Mouse (Mus musculus): ENCODE measurements around the gene Gosr1. TPM values are rescaled to one million over a fixed set of nuclear protein-coding genes. Genes with fewer than 3 reads are reported as not detected.
A peak's percentile ranks its signal among the peaks of the same experiment; 100 is the strongest.
"Not testable (repeated sequence)": the region's sequence is repeated elsewhere in the genome, so short reads cannot be mapped to it uniquely, and the experiment has no call there.

Gosr1 gene
- total RNA-seq, 2 experiments from 2014 or later, result 53.4 to 54.7 TPM

DNA sequence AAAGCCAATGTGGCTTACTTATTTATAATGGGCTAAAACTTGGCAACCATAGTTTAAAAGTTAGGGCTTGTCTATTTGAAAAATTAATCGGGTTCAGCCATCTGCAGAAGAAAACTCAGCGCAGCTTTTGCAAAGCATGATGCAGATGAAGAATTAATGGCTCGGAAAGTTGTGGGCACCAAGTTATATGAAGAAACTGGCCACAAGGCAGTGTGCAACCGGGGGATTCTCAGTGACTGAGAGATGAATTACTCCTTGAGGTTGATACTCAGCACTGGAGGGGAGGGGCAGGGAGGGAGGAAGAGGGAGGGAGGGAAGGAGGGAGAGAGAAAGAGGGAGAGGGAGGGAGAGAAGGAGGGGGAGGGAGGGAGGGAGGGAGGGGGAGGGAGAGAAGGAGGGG is 46.4 kb downstream of the Gosr1 start:
- TF ChIP-seq CTCF (conservative IDR thresholded peaks at IDR 0.05), result no peak
- peak in 1 of 2 experiments; percentile 9 for DNase-seq (ENCODE audit: low spot score in 2 of 2)
- H3K4me3 ChIP-seq, result no peak overlapping the region
- H3K27ac ChIP-seq, result no peak overlapping the region

DNA sequence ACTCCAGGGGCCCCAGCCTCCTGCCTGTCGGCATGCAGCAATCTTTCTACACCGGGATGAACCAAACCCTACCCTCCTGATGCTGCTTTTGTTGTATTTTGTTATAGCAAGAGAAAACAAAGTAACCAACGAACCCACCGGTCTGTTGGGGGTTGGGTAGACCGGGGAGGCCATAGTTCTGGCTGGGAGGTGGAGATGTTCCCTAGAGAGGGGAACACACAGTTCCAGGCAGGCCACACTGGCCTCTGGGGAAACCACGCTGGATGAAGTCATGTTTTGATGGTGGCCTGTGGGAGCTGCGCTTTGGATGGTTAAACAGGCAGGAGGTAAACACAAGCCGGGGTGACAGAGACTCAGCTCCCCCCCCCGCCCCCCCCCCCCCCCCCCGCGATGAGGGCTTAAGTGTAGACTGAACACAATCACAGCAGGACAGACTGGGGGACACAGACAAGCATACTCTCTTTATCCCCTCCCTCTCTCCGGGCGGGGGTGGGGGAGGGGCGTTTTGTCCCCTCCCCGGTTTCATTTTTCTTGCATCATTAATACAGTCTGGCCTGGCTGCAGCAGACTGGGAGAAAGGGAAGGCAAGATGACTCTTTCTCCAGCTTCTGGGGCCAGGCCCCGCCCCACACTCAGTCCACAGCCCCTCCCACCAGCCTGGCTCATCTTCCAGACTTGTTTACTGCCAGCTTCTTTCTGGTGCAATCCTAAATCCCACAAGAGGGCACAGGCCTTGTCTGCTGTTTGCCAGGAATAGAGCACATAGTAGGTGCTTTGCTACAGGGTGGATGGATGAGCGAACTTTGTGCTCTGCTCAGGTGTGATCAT is 53.5 kb downstream of the Gosr1 start:
- no peak for DNase-seq (ENCODE audit: low spot score in 2 of 2)
- Histone ChIP-seq H3K4me3 (no peak overlapping the region), H3K27ac (no peak overlapping the region)
- no peak for TF ChIP-seq CTCF (conservative IDR thresholded peaks at IDR 0.05)

DNA sequence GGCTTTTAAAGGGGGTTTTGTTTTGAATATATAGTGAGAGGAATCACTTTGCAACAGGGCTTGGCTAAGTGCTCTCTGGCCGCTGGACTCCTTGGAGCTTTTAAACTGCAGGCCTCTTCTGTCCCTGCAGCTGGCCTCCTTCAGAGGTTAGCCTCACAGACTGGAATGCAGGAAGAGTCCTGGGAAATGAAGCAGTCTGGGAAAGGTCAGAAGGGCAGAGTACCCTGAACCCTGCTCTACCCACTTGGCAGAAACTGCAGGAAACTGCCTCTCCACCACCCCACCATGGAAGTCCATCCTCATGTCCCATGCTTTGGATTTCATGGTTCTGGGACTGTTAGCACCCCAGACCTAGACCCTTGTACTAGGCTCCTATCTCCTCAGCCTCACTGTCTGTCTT is 54.5 kb downstream of the Gosr1 start:
- no peak for TF ChIP-seq CTCF (conservative IDR thresholded peaks at IDR 0.05)
- DNase-seq (ENCODE audit: low spot score in 2 of 2), result no peak
- Histone ChIP-seq H3K27ac (no peak overlapping the region), H3K4me3 (no peak overlapping the region)

DNA sequence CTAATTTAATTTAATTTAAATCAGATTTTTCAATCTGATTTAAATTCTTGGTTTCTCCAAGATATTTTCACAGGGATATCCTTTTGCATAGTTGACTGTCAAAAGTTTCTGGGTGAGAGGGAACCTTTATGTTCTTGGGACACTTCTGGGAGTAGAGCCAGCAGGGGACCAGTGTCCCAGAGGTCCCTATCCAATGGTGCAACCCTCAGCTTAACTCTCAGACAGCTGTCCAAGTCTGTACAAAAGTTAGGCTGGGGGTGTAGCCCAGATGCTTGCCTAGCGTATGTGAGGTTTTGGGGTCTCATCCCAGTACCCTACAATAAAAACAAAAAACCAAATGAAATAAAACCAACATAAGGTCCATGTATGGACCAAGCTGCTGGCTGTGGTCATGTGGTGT is 55.3 kb downstream of the Gosr1 start:
- no peak overlapping the region for H3K4me3 ChIP-seq
- DNase-seq (ENCODE audit: low spot score in 2 of 2), result no peak

DNA sequence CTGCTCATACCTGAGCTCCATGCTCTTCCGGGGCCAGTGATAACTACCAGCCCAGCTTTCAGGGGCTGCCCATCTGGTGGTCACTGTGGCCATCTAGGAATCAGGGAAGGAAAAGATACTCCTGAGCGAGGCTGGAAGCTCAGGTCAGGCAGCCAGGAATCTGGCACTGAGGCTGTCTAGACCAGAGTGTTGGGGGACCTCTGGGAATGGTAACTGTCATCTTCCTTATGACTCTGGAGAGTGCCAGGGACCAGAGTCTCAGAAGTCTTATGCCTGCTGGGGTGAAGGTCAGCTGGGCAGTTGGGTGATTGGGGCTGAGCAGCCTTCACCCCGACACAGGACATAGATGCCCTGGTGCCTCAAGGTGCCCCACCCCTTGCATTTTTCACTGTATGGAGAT is 55.7 kb downstream of the Gosr1 start:
- no peak for TF ChIP-seq CTCF (conservative IDR thresholded peaks at IDR 0.05)
- no peak overlapping the region for H3K27ac ChIP-seq
- no peak for DNase-seq (ENCODE audit: low spot score in 2 of 2)
- no peak overlapping the region for H3K4me3 ChIP-seq

More for the DNA sequence above, 55.3 kb downstream of the Gosr1 start:
- no peak for TF ChIP-seq CTCF (conservative IDR thresholded peaks at IDR 0.05)
- H3K27ac ChIP-seq, result no peak overlapping the region

DNA sequence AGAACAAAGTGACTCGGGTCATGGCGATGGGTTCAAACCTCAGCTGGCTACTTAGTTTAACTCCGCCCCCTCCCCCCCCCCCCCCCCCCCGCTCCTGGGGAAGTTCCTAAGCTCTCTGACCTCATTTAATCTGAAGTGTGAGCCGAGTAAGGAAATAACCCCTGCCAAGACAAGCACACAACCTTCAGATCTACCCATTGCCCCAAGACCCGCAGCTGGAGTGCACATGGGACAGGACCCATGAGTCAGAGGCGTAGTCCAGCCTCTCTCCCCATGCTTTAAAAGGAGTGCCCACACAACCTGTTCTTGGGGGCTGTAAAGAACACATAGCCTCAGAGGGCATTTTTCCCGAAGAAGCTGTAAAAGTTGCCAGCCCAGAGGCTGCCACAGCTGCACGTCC is 63.8 kb downstream of the Gosr1 start:
- no peak for TF ChIP-seq CTCF (conservative IDR thresholded peaks at IDR 0.05)
- no peak for DNase-seq (ENCODE audit: low spot score in 2 of 2)

DNA sequence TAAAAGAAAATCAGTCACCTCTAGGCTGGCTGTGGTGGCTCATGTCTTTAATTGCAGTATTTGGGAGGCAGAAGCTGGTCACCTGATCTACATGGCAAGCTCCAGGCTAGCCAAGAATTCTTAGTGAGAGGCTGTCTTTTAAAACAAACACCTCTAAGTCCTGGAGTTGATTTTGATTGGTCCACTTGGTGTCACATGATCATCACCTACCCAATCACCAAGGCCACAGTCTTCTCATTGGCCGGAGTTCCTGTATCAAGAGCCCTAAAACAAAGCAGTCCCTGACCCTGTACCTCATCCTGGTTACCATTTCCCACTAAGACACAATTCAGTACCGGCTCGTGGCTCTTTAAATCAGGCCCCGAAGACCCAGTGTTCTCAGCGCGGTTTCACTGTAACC is 67.6 kb downstream of the Gosr1 start:
- TF ChIP-seq CTCF (conservative IDR thresholded peaks at IDR 0.05), result no peak
- DNase-seq (ENCODE audit: low spot score in 2 of 2), result peak in 1 of 2 experiments; percentile 23
- Histone ChIP-seq H3K4me3 (peak overlapping the region; percentile 51), H3K27ac (no peak overlapping the region)

More for the DNA sequence above, 63.8 kb downstream of the Gosr1 start:
- Histone ChIP-seq H3K4me3 (no peak overlapping the region), H3K27ac (no peak overlapping the region)

DNA sequence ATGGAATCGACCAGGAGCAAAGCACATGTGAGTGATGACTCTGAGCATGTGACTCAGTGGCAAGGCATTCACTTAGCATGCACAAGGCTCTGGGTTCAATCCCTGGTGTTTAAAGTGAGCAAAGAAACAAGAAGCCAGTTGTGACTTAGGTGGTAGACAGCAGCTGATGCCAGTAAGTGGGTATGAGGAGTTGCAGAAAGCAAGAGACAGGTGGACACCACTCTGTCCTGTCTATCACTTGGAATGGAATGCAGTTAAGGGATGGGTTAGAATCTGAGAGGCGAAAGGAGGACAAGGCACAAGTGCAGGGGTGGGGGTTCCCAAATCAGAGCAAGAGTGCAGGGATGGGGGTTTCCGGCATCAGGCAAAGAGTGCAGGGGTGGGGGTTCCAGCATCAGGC is 71.3 kb downstream of the Gosr1 start:
- no peak overlapping the region for H3K27ac ChIP-seq
- no peak for TF ChIP-seq CTCF (conservative IDR thresholded peaks at IDR 0.05)
- DNase-seq (ENCODE audit: low spot score in 2 of 2), result no peak
- no peak overlapping the region for H3K4me3 ChIP-seq

DNA sequence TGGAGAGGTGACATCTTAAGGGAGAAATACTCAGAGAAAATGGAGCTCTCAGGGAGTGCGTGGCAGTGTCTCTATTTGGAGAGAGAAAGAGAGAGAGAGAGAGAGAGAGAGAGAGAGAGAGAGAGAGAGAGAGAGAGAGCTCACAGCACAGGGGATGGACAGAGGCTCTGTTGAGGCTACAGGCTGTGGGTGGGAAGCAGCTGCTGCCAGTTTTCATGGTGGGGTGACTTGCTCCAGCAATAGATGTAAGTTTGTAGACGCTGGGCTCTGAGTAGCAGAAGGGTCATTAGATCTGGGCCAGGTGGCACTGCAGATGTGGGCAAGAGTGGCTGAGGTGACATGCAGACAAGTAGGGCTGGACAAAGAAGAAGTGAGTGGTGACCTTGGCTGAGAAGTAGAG is 77.8 kb downstream of the Gosr1 start:
- Histone ChIP-seq H3K27ac (no peak overlapping the region), H3K4me3 (no peak overlapping the region)
- TF ChIP-seq CTCF (conservative IDR thresholded peaks at IDR 0.05), result no peak
- DNase-seq (ENCODE audit: low spot score in 2 of 2), result no peak

DNA sequence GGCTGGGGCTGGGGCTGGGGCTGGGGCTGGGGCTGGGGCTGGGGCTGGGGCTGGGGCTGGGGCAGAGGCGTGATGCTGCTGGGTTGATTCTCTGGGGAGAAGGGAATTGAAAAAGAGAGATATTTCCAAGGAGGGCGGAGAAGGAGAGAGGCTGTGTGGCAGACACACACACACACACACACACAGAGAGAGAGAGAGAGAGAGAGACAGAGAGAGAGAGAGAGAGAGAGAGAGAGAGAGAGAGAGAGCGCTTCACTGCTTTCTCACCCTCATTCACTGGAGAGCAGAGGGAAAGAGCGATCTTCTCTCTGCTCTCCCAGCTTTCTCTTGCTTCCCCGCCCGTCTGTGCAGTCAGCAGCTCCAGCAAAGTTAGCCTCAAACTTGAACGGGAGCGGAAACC is 83.9 kb downstream of the Gosr1 start, which contains the start of gene Trarg1:
Gene Trarg1, plus strand, starts transcription at position 301 of the 400 bp plus-strand sequence.
- not testable (repeated sequence) for DNase-seq (ENCODE audit: low spot score in 2 of 2); H3K27ac ChIP-seq; H3K4me3 ChIP-seq

Other genes with a start within 250 kb of the Gosr1 start
- gene Abr, start 141.3 kb downstream of the Gosr1 start, total RNA-seq (2021), result 100 to 1,000 TPM; 528 to 537 TPM
- 1 to 10 TPM; 3.4 to 5.3 TPM for gene Bhlha9, start 91.1 kb downstream of the Gosr1 start, total RNA-seq (2021)
- under 1 TPM; 0.42 to 0.54 TPM for gene Trarg1, start 83.8 kb downstream of the Gosr1 start, total RNA-seq (2021)
- 10 to 100 TPM; 60.0 to 62.3 TPM for gene Cpd, start 83.4 kb upstream of the Gosr1 start, total RNA-seq (2021)
- not detected for gene Tmigd1, start 138.6 kb upstream of the Gosr1 start, total RNA-seq (2021)
- gene Blmh, start 161.2 kb upstream of the Gosr1 start, total RNA-seq (2021), result 10 to 100 TPM; 57.7 to 58.2 TPM
- not detected for gene Slc6a4, start 235.0 kb upstream of the Gosr1 start, total RNA-seq (2021)

Measured in layer of hippocampus, adult 2 months (tissue).